Mouse (Mus musculus): ENCODE results near the gene Dync1li1. TPM values are rescaled to one million over a fixed set of nuclear protein-coding genes. Genes with fewer than 3 reads are reported as not detected.
A peak's percentile ranks its signal among the peaks of the same experiment; 100 is the strongest.

Gene Dync1li1
- polyA plus RNA-seq, 1 experiment from 2014 or later = 65.6 TPM

DNA sequence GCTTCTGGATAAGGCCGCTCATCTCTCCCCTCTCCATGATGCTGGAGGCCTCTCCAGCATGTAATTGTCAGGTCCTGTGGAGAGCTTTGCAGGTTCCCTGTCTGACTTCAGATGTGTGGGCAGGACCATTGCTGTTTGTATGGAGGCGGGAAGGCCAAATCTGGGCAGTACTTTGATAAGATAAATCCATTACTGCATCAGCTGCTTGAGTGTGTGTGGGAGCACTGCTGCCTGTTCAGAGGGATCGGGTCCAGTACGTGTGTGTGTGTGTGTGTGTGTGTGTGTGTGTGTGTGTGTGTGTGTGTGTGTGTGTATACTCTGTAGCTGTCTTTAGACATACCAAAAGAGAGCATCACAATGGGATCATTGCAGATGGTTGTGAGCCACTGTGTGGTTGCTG lies 56.6 kb downstream of the Dync1li1 start:
- Histone ChIP-seq H3K4me2 (ENCODE audit: low read depth, severe bottlenecking) (no peak overlapping the region), H3K9ac (ENCODE audit: low read length) (no peak overlapping the region), H3K9me3 (ENCODE audit: control insufficient read depth, low read length) (no peaks in the 10 kb centered on the region), H3K4me1 (ENCODE audit: control insufficient read depth, insufficient read depth, low read length) (no peaks in the 10 kb centered on the region), H3K4me3 (ENCODE audit: low read depth, low read length) (no peak overlapping the region), H3K27me3 (ENCODE audit: control insufficient read depth, insufficient read depth, low read length) (no peaks in the 10 kb centered on the region), H3K36me3 (ENCODE audit: control insufficient read depth, insufficient read depth, low read length) (peaks cover 9% of the 10 kb centered on the region; the same call in 1 of the 2 replicates), H3K27ac (replicated peaks; ENCODE audit: low read depth, low read length) (no peak overlapping the region)
- WGBS = 88% methylated on average over 4 of the region's 4 CpGs
- ATAC-seq (ENCODE audit: insufficient number of reproducible peaks, low FRiP score, low TSS enrichment, low read depth) (no peak), DNase-seq (ENCODE audit: low spot score) (no peak)

DNA sequence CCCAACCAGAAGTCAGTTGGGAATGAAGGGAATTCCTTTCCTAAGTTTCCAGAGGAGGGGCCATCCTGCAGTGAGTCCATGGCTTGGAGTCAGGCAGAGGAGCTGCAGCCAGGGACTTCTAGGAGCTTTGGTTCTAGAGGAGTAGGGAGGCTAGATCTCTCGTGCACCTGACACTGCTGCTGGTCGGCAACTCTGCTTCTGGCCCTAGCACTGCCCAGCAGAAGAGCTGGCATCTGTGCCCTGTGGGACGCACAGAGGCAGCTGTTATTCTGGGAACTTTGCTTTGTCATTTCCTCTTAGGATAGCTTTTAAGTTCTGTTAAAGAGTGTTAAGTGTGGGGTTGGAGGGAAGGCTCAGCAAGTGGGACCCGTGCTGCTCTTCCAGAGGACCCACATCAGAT lies 57.1 kb downstream of the Dync1li1 start:
- Histone ChIP-seq H3K4me3 (ENCODE audit: low read depth, low read length) (no peak overlapping the region), H3K36me3 (ENCODE audit: control insufficient read depth, insufficient read depth, low read length) (peaks cover 8% of the 10 kb centered on the region; the same call in 1 of the 2 replicates), H3K9me3 (ENCODE audit: control insufficient read depth, low read length) (no peaks in the 10 kb centered on the region), H3K4me2 (ENCODE audit: low read depth, severe bottlenecking) (no peak overlapping the region), H3K9ac (ENCODE audit: low read length) (no peak overlapping the region), H3K27me3 (ENCODE audit: control insufficient read depth, insufficient read depth, low read length) (no peaks in the 10 kb centered on the region), H3K4me1 (ENCODE audit: control insufficient read depth, insufficient read depth, low read length) (no peaks in the 10 kb centered on the region), H3K27ac (replicated peaks; ENCODE audit: low read depth, low read length) (no peak overlapping the region)
- no peak for DNase-seq (ENCODE audit: low spot score)
- WGBS = 79% methylated on average over 4 of the region's 4 CpGs
- no peak for ATAC-seq (ENCODE audit: insufficient number of reproducible peaks, low FRiP score, low TSS enrichment, low read depth)

DNA sequence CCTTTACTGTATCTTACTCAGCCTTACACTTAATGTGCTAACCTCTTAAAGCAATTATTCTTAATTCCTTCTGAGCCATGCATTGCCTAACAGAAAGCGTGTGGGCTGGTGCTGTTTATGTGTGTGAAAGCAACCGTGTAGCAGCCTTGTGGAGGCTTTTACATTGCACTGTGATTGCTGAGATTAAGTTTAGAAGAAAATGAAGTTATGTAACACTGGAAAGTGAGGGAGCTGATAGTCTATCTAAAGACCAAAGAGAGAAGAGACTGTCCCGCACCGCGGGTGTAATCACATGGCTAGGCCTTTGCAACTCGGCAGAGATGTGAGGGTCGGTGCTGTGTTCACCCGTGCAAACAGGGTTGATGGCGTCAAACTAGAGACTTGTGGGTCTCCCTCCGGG lies 58.4 kb downstream of the Dync1li1 start:
- H3K9me3 ChIP-seq (ENCODE audit: control insufficient read depth, low read length) = no peaks in the 10 kb centered on the region
- WGBS = 87% methylated on average over 10 of the region's 10 CpGs
- DNase-seq (ENCODE audit: low spot score) (no peak), ATAC-seq (ENCODE audit: insufficient number of reproducible peaks, low FRiP score, low TSS enrichment, low read depth) (no peak)
- no peaks in the 10 kb centered on the region for H3K4me1 ChIP-seq (ENCODE audit: control insufficient read depth, insufficient read depth, low read length)
- H3K4me3 ChIP-seq (ENCODE audit: low read depth, low read length) = no peak overlapping the region
- H3K4me2 ChIP-seq (ENCODE audit: low read depth, severe bottlenecking) = no peak overlapping the region
- H3K36me3 ChIP-seq (ENCODE audit: control insufficient read depth, insufficient read depth, low read length) = peaks cover 8% of the 10 kb centered on the region; the same call in 1 of the 2 replicates
- H3K9ac ChIP-seq (ENCODE audit: low read length) = no peak overlapping the region
- H3K27ac ChIP-seq (replicated peaks; ENCODE audit: low read depth, low read length) = no peak overlapping the region
- H3K27me3 ChIP-seq (ENCODE audit: control insufficient read depth, insufficient read depth, low read length) = no peaks in the 10 kb centered on the region

DNA sequence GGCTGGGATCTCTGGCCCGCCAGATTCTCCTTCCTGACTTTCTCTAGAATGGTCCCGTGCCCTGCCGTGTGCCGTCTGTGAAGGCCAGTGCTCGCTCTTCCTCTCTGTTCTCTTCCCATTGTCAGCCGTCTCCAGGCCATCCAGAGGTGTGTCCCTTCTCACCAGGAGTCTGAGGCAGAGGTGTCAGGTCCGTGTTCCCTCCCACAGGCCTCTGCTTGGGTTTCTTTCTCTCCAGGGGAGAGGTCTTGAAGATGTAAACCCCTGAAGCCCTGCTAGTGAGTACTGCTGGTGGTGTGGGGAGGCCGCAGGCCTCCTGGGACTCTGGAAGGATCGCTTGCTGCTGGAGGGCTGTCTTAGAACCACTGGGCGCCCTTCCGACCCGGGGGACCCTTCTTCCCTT lies 58.9 kb downstream of the Dync1li1 start:
- Histone ChIP-seq H3K4me2 (ENCODE audit: low read depth, severe bottlenecking) (no peak overlapping the region), H3K4me3 (ENCODE audit: low read depth, low read length) (no peak overlapping the region), H3K9me3 (ENCODE audit: control insufficient read depth, low read length) (no peaks in the 10 kb centered on the region), H3K9ac (ENCODE audit: low read length) (no peak overlapping the region), H3K4me1 (ENCODE audit: control insufficient read depth, insufficient read depth, low read length) (no peaks in the 10 kb centered on the region), H3K27ac (replicated peaks; ENCODE audit: low read depth, low read length) (no peak overlapping the region), H3K27me3 (ENCODE audit: control insufficient read depth, insufficient read depth, low read length) (no peaks in the 10 kb centered on the region), H3K36me3 (ENCODE audit: control insufficient read depth, insufficient read depth, low read length) (peaks cover 8% of the 10 kb centered on the region; the same call in 1 of the 2 replicates)
- WGBS = 74% methylated on average over 12 of the region's 12 CpGs
- ATAC-seq (ENCODE audit: insufficient number of reproducible peaks, low FRiP score, low TSS enrichment, low read depth) (no peak), DNase-seq (ENCODE audit: low spot score) (no peak)

DNA sequence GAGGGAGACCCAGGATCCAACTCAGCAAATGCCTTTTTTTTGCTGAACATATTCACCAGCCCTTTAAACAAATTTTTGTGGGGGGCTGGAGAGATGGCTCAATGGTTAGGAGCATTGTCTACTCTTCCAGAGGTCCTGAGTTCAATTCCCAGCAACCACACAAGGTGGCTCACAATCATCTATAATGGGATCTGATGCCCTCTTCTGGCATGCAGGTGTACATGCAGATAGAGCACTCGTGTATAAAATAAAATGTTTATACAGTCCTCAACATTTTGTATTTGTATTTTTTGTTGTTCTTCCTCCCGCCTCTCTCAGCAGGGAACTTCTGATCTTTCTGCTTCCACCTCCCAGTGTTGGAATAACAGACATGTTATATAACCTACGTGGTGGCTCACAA lies 63.0 kb downstream of the Dync1li1 start:
- DNase-seq (ENCODE audit: low spot score) (no peak), ATAC-seq (ENCODE audit: insufficient number of reproducible peaks, low FRiP score, low TSS enrichment, low read depth) (no peak)
- Histone ChIP-seq H3K4me1 (ENCODE audit: control insufficient read depth, insufficient read depth, low read length) (peaks cover 4% of the 10 kb centered on the region; the same call in 1 of the 2 replicates), H3K4me3 (ENCODE audit: low read depth, low read length) (no peak overlapping the region), H3K27ac (replicated peaks; ENCODE audit: low read depth, low read length) (no peak overlapping the region), H3K9me3 (ENCODE audit: control insufficient read depth, low read length) (no peaks in the 10 kb centered on the region), H3K27me3 (ENCODE audit: control insufficient read depth, insufficient read depth, low read length) (no peaks in the 10 kb centered on the region), H3K9ac (ENCODE audit: low read length) (no peak overlapping the region), H3K36me3 (ENCODE audit: control insufficient read depth, insufficient read depth, low read length) (peaks cover 3% of the 10 kb centered on the region; the same call in 1 of the 2 replicates), H3K4me2 (ENCODE audit: low read depth, severe bottlenecking) (no peak overlapping the region)
- 83% methylated on average over 3 of the region's 3 CpGs for WGBS

DNA sequence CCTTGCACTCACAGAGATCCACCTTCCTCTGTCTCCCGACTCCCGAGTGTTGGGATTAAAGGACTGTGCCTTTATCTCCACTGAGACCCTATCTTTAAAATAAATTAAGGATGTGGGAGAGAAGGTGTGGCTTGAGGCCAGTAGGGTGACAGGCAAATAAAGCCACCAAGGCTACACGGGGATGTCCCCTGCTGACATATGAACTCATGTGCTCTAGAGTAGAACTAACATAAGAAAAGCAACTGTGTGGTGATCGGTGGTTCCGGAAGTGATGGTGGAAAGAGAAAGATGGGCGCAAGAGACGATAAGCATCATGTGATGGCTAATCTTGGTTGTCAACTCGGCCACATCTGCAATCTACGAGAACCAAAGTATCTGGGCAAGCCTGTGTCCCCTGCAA lies 63.7 kb downstream of the Dync1li1 start:
- Histone ChIP-seq H3K4me3 (ENCODE audit: low read depth, low read length) (no peak overlapping the region), H3K27ac (replicated peaks; ENCODE audit: low read depth, low read length) (no peak overlapping the region), H3K4me2 (ENCODE audit: low read depth, severe bottlenecking) (no peak overlapping the region), H3K9me3 (ENCODE audit: control insufficient read depth, low read length) (no peaks in the 10 kb centered on the region), H3K36me3 (ENCODE audit: control insufficient read depth, insufficient read depth, low read length) (peaks cover 3% of the 10 kb centered on the region; the same call in 1 of the 2 replicates), H3K4me1 (ENCODE audit: control insufficient read depth, insufficient read depth, low read length) (peaks cover 4% of the 10 kb centered on the region; the same call in 1 of the 2 replicates), H3K27me3 (ENCODE audit: control insufficient read depth, insufficient read depth, low read length) (no peaks in the 10 kb centered on the region), H3K9ac (ENCODE audit: low read length) (no peak overlapping the region)
- WGBS = 76% methylated on average over 9 of the region's 9 CpGs
- DNase-seq (ENCODE audit: low spot score) (no peak), ATAC-seq (ENCODE audit: insufficient number of reproducible peaks, low FRiP score, low TSS enrichment, low read depth) (no peak)

DNA sequence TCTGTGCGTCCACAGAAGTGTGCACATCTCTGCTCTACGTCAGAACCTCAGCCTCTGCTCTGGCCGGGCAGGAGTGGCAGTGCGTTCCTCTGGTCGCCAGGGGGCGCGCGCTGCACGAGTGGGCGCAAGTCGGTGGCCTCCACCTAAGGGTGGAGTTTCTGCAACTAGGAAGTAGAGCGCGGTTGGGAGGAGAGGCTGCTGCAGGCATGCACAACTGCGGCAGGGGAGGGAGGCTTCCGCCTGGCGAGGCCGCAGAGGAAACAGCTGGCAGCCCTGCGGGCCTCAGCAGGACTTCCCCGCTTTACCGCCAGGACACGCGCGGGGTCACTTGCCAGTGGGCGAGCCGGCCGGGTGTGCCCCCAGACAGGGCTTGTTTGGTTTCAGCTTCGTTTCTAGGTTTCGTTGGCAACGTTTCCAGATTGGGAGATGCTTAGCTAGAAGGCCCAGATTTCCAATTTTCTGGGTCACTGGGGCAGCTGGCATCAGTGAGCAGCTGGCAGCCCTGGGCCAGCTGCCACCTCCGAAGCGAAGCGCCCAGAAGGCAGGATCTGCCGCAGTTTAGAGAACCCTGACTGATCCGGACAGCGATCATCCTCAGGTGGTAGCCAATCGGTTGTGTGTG lies 64.4 kb downstream of the Dync1li1 start:
- DNase-seq (ENCODE audit: low spot score) = peak; percentile 92

DNA sequence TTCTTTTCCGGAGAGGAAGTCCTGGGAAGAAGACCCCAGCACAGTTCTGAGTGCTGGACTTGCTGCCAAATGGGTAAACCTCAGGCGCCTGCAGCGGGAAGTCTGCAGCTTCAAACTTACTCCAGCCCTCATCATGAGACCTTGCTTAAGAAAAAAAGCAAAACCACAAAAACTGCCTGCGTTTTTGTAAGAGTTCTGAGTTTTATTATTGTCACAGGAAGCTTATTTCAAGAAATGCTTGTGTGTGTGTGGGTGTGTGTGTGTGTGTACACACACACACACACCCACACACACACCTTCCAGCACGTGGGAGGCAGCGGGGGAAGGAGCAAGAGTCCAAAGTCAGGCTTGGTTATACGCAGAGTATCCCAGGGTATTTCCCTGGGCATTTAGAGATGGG lies 69.7 kb downstream of the Dync1li1 start:
- WGBS = 85% methylated on average over 7 of the region's 7 CpGs
- DNase-seq (ENCODE audit: low spot score) = no peak
- H3K4me2 ChIP-seq (ENCODE audit: low read depth, severe bottlenecking) = no peak overlapping the region
- H3K4me1 ChIP-seq (ENCODE audit: control insufficient read depth, insufficient read depth, low read length) = no peaks in the 10 kb centered on the region
- H3K27me3 ChIP-seq (ENCODE audit: control insufficient read depth, insufficient read depth, low read length) = no peaks in the 10 kb centered on the region
- peaks cover 6% of the 10 kb centered on the region for H3K36me3 ChIP-seq (ENCODE audit: control insufficient read depth, insufficient read depth, low read length)
- ATAC-seq (ENCODE audit: insufficient number of reproducible peaks, low FRiP score, low TSS enrichment, low read depth) = no peak
- H3K9me3 ChIP-seq (ENCODE audit: control insufficient read depth, low read length) = no peaks in the 10 kb centered on the region
- H3K27ac ChIP-seq (replicated peaks; ENCODE audit: low read depth, low read length) = no peak overlapping the region
- H3K9ac ChIP-seq (ENCODE audit: low read length) = no peak overlapping the region
- no peak overlapping the region for H3K4me3 ChIP-seq (ENCODE audit: low read depth, low read length)

More for the DNA sequence above, 64.4 kb downstream of the Dync1li1 start:
- Histone ChIP-seq H3K9ac (ENCODE audit: low read length) (peak overlapping the region; percentile 60), H3K27me3 (ENCODE audit: control insufficient read depth, insufficient read depth, low read length) (no peaks in the 10 kb centered on the region), H3K9me3 (ENCODE audit: control insufficient read depth, low read length) (no peaks in the 10 kb centered on the region), H3K4me1 (ENCODE audit: control insufficient read depth, insufficient read depth, low read length) (peaks cover 4% of the 10 kb centered on the region; the same call in 1 of the 2 replicates), H3K27ac (replicated peaks; ENCODE audit: low read depth, low read length) (0 out of 2 replicates have a peak overlapping the region, but pooled peaks have one; percentile 42), H3K4me3 (ENCODE audit: low read depth, low read length) (peak overlapping the region; percentile 35), H3K36me3 (ENCODE audit: control insufficient read depth, insufficient read depth, low read length) (no peaks in the 10 kb centered on the region), H3K4me2 (ENCODE audit: low read depth, severe bottlenecking) (peak overlapping the region; percentile 84)
- 12% methylated on average over 36 of the region's 36 CpGs for WGBS
- peak; percentile 86 for ATAC-seq (ENCODE audit: insufficient number of reproducible peaks, low FRiP score, low TSS enrichment, low read depth)

DNA sequence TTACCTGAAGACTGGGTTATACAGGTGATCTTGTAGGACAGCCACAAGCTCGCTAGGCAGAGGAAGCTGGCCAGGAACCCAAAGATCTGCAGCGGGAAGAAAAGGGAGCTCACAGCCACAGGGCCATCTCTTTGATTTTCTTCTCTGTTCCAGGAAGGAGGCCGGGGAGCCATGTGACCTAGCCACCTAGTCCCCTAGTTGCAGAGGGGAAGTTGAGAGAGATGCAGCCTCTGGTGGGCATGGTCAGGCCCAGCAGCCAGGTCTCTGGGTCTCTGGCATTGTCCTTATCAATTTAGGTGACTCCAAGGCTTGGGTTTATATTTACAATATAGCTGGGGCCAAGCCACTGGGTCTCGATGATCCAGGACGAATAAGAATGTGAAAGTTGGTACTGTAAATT lies 70.2 kb downstream of the Dync1li1 start:
- H3K27me3 ChIP-seq (ENCODE audit: control insufficient read depth, insufficient read depth, low read length) = no peaks in the 10 kb centered on the region
- H3K9me3 ChIP-seq (ENCODE audit: control insufficient read depth, low read length) = no peaks in the 10 kb centered on the region
- peaks cover 6% of the 10 kb centered on the region for H3K36me3 ChIP-seq (ENCODE audit: control insufficient read depth, insufficient read depth, low read length)
- no peak overlapping the region for H3K27ac ChIP-seq (replicated peaks; ENCODE audit: low read depth, low read length)
- no peaks in the 10 kb centered on the region for H3K4me1 ChIP-seq (ENCODE audit: control insufficient read depth, insufficient read depth, low read length)
- H3K9ac ChIP-seq (ENCODE audit: low read length) = no peak overlapping the region
- ATAC-seq (ENCODE audit: insufficient number of reproducible peaks, low FRiP score, low TSS enrichment, low read depth) = no peak
- H3K4me2 ChIP-seq (ENCODE audit: low read depth, severe bottlenecking) = no peak overlapping the region
- no peak for DNase-seq (ENCODE audit: low spot score)
- H3K4me3 ChIP-seq (ENCODE audit: low read depth, low read length) = no peak overlapping the region
- 89% methylated on average over 5 of the region's 5 CpGs for WGBS
